Mouse (Mus musculus) midbrain, embryonic 13.5 days (tissue): Measurements from ENCODE around the gene Pcid2. TPM values are rescaled to one million over a fixed set of nuclear protein-coding genes. Genes with fewer than 3 reads are reported as not detected.
A peak's percentile ranks its signal among the peaks of the same experiment; 100 is the strongest.
"Not testable (repeated sequence)": the region's sequence is repeated elsewhere in the genome, so short reads cannot be mapped to it uniquely, and the experiment has no call there.

Source experiments
- ATAC-seq: fragments of 200-750 bp; cut with Nextera tagmentation; 2 replicates; pipeline ENCODE4 v1.8.0; 2017; ENCODE audit warnings: mild to moderate bottlenecking, moderate TSS enrichment, moderate library complexity
- H3K27ac ChIP-seq: fragments of 300-500 bp; sonication (generic); 2 replicates; pipeline ENCODE4 v1.5.1; 2015; ENCODE audit warnings: inconsistent platforms, mild to moderate bottlenecking, moderate library complexity
- H3K27me3 ChIP-seq: fragments of 300-500 bp; sonication (generic); 2 replicates; pipeline ENCODE4 v1.6.1; 2015; ENCODE audit warnings: mild to moderate bottlenecking, inconsistent platforms
- H3K36me3 ChIP-seq: fragments of 300-500 bp; sonication (generic); 2 replicates; pipeline ENCODE4 v1.6.1; 2015; ENCODE audit warnings: mild to moderate bottlenecking, inconsistent platforms
- H3K4me1 ChIP-seq: fragments of 300-500 bp; sonication (generic); replicated peaks from 2 replicates; pipeline ENCODE4 v1.6.1; 2015; ENCODE audit warnings: inconsistent platforms
- H3K4me2 ChIP-seq: fragments of 300-500 bp; sonication (generic); replicated peaks from 2 replicates; pipeline ENCODE4 v1.6.1; 2015; ENCODE audit warnings: moderate library complexity, mild to moderate bottlenecking, inconsistent platforms
- H3K4me3 ChIP-seq: fragments of 300-500 bp; sonication (generic); replicated peaks from 2 replicates; pipeline ENCODE4 v1.5.1; 2015; ENCODE audit warnings: mild to moderate bottlenecking, inconsistent platforms
- H3K9ac ChIP-seq: fragments of 300-500 bp; sonication (generic); replicated peaks from 2 replicates; pipeline ENCODE4 v1.6.1; 2015; ENCODE audit warnings: mild to moderate bottlenecking, inconsistent platforms
- H3K9me3 ChIP-seq: fragments of 300-500 bp; sonication (generic); 2 replicates; pipeline ENCODE4 v1.6.1; 2016; ENCODE audit warnings: mild to moderate bottlenecking, inconsistent platforms
- WGBS: fragments of 180-500 bp; shearing (Covaris S2); methylation state at CpG from one replicate; pipeline ENCODE4 v1.1.7; 2015; 5-methylcytosine and 5-hydroxymethylcytosine counted together
- polyA plus RNA-seq: library from polyadenylated mRNA; unstranded; fragments of >200 nt; fragmentation: Nextera tagmentation; extraction: Ambion mirVana; gene quantifications from 2 replicates; pipeline ENCODE4 v1.2.1, GENCODE M21; 2015

Pcid2 gene
- polyA plus RNA-seq, 1 experiment from 2014 or later, result 49.2 TPM

GRCm38 (mm10) chr8:13118516-13118915 lies 13.3 kb upstream of the Pcid2 start:
- no peaks in the 10 kb centered on the region for H3K27me3 ChIP-seq
- WGBS, result 89% methylated on average over 3 of the region's 3 CpGs
- H3K9me3 ChIP-seq, result no peaks in the 10 kb centered on the region
- ATAC-seq, result no peak
- H3K4me2 ChIP-seq, result no peak overlapping the region
- H3K9ac ChIP-seq, result no peak overlapping the region
- H3K27ac ChIP-seq, result no peak overlapping the region
- H3K4me1 ChIP-seq, result no peaks in the 10 kb centered on the region; the same call in 1 of the 2 replicates
- H3K36me3 ChIP-seq, result peaks cover 48% of the 10 kb centered on the region
- H3K4me3 ChIP-seq, result no peak overlapping the region

DNA sequence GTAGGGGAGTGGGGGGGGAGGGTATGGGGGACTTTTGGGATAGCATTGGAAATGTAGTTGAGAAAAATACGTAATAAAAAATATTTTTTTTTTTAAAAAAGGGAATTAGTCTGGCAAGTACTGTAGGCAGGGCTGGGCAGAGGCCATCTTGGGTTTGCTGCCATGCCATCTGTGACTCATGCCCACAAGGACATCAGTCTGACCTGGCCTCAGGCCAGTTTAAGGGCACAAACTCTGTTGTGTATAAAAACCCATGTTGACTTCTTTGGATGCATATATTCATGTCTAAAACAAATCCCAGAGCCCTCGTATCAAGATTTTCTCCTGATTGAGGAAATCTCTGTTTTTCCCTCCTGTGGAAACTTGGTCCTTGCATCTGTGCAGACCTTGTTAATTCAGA lies 11.8 kb upstream of the Pcid2 start:
- Histone ChIP-seq H3K9me3 (no peaks in the 10 kb centered on the region), H3K4me1 (no peaks in the 10 kb centered on the region; the same call in 1 of the 2 replicates), H3K4me2 (no peak overlapping the region), H3K27ac (no peak overlapping the region), H3K27me3 (no peaks in the 10 kb centered on the region), H3K9ac (no peak overlapping the region), H3K4me3 (no peak overlapping the region), H3K36me3 (peaks cover 40% of the 10 kb centered on the region)
- ATAC-seq, result no peak
- WGBS, result 90% methylated on average over 2 of the region's 2 CpGs

DNA sequence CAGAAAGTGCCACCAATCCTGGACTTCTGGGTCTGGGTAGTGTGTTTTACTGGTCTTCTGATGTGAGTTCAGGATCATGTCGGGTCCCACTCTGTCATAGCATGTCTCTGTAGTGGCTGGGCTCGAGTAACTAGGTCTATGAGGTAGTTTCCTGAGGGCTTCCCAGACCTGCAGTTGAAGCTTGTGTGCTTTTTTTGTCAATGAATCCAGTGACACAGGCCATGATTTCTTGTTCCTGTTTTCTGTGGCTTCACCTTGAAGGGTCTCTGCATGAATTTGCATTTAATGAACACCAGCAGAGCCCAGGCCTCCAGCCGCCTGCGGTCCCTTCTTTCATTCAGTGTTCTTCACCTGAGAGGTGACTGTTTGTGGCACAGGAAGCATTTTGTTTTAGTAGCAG lies 8.0 kb upstream of the Pcid2 start:
- 89% methylated on average over 4 of the region's 4 CpGs for WGBS
- no peak for ATAC-seq
- H3K4me1 ChIP-seq, result peaks cover 9% of the 10 kb centered on the region
- no peak overlapping the region for H3K4me2 ChIP-seq
- H3K4me3 ChIP-seq, result no peak overlapping the region
- H3K9me3 ChIP-seq, result no peaks in the 10 kb centered on the region
- H3K27me3 ChIP-seq, result no peaks in the 10 kb centered on the region
- H3K27ac ChIP-seq, result no peak overlapping the region
- H3K9ac ChIP-seq, result no peak overlapping the region
- peaks cover 22% of the 10 kb centered on the region for H3K36me3 ChIP-seq

- H3K36me3 ChIP-seq, result peaks cover 22% of the 10 kb centered on the region
- ATAC-seq, result no peak
- H3K4me1 ChIP-seq, result peaks cover 17% of the 10 kb centered on the region
- no peaks in the 10 kb centered on the region for H3K27me3 ChIP-seq
- WGBS, result 87% methylated on average over 11 of the region's 11 CpGs
- no peak overlapping the region for H3K27ac ChIP-seq
- no peak overlapping the region for H3K9ac ChIP-seq
- H3K4me2 ChIP-seq, result no peak overlapping the region
- no peaks in the 10 kb centered on the region for H3K9me3 ChIP-seq
- H3K4me3 ChIP-seq, result no peak overlapping the region
Observed at GRCm38 (mm10) chr8:13111917-13112316, 6.7 kb upstream of the Pcid2 start.

- Histone ChIP-seq H3K27ac (no peak overlapping the region), H3K4me2 (no peak overlapping the region), H3K4me1 (peaks cover 26% of the 10 kb centered on the region), H3K4me3 (no peak overlapping the region), H3K9me3 (no peaks in the 10 kb centered on the region), H3K9ac (no peak overlapping the region), H3K36me3 (peaks cover 12% of the 10 kb centered on the region; the same call in 1 of the 2 replicates), H3K27me3 (no peaks in the 10 kb centered on the region)
- 94% methylated on average over 1 of the region's 1 CpGs for WGBS
- no peak for ATAC-seq
Observed at GRCm38 (mm10) chr8:13109416-13109960, 4.2 kb upstream of the Pcid2 start.

- 94% methylated on average over 8 of the region's 8 CpGs for WGBS
- Histone ChIP-seq H3K27me3 (no peaks in the 10 kb centered on the region), H3K27ac (no peak overlapping the region)
Observed at GRCm38 (mm10) chr8:13108967-13109366, 3.7 kb upstream of the Pcid2 start.

DNA sequence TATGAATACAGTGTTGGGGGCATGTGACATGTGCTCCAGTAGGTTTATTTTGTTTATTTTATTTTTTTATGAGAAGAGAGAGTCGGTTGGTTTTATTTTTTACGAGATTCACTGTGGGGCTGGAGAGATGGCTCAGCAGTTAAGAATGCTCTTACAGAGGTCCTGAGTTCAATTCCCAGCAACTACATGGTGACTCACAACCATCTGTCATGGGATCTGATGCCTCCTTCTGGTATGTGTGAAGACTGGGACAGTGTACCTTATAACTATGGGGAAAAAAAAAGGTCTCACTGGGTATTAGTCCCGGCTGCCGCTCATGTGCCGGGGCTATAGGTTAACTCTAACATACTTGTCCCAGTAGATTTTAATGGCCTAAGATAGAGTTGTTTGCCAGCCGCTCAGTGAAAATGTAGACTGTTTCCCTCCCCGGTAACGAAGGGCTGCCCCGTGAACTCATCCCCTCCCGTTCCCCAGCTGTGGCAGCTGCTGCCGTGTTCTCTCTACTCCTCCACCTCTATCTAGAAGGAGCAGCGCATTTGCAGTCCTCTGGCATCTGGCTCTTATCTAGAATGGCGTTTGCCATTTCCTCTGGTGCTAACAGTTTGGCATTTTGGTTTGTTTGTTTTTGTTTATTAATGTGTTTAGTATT lies 2.9 kb upstream of the Pcid2 start:
- Histone ChIP-seq H3K9me3 (no peaks in the 10 kb centered on the region), H3K9ac (no peak overlapping the region), H3K36me3 (peaks cover 6% of the 10 kb centered on the region; the same call in 1 of the 2 replicates), H3K4me1 (peaks cover 36% of the 10 kb centered on the region), H3K27me3 (no peaks in the 10 kb centered on the region), H3K4me3 (no peak overlapping the region), H3K4me2 (no peak overlapping the region), H3K27ac (no peak overlapping the region)
- 92% methylated on average over 13 of the region's 13 CpGs for WGBS
- no peak for ATAC-seq

More at GRCm38 (mm10) chr8:13108967-13109366, 3.7 kb upstream of the Pcid2 start:
- Histone ChIP-seq H3K4me2 (no peak overlapping the region), H3K9me3 (no peaks in the 10 kb centered on the region), H3K4me3 (no peak overlapping the region), H3K9ac (no peak overlapping the region), H3K36me3 (peaks cover 12% of the 10 kb centered on the region; the same call in 1 of the 2 replicates), H3K4me1 (peaks cover 29% of the 10 kb centered on the region)
- no peak for ATAC-seq

DNA sequence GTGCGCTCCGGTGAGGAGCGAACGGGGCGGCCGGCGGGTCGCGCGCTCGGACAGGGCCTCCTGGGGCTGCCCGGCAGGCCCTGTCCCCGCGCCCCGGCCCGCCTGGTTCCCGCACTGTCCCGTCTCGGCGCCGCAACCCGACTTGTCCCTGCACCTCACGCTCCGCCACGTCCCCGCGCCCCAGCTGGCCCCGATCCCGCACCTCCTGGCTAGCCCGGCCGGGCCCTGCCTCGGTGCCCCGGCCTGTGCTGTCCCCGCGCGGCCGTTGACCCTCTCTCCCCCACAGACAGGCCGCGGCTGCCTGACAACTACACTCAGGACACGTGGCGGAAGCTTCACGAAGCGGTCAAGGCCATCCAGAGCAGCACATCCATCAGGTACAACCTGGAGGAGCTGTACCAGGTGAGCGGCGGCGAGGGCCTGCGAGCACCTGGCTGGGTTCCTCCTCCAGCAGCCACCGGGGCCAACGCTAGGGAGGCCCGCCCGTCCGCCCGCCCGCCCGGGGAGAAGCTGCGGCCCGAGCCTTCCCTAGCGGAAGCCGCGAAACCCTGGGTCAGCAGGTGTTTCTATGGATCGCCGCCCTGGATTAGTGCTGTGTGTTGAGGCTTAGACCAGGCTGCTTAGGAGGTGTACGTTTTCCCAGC lies 771 bp upstream of the Pcid2 start:
- Histone ChIP-seq H3K9me3 (no peaks in the 10 kb centered on the region), H3K4me2 (peak overlapping the region; percentile 86), H3K27me3 (no peaks in the 10 kb centered on the region), H3K36me3 (peaks cover 12% of the 10 kb centered on the region; the same call in 1 of the 2 replicates), H3K27ac (peak overlapping the region; percentile 94), H3K4me1 (peaks cover 35% of the 10 kb centered on the region), H3K4me3 (peak overlapping the region; percentile 97), H3K9ac (peak overlapping the region; percentile 96)
- under 1% methylated on average over 60 of the region's 63 CpGs for WGBS
- peak; percentile 68 for ATAC-seq

DNA sequence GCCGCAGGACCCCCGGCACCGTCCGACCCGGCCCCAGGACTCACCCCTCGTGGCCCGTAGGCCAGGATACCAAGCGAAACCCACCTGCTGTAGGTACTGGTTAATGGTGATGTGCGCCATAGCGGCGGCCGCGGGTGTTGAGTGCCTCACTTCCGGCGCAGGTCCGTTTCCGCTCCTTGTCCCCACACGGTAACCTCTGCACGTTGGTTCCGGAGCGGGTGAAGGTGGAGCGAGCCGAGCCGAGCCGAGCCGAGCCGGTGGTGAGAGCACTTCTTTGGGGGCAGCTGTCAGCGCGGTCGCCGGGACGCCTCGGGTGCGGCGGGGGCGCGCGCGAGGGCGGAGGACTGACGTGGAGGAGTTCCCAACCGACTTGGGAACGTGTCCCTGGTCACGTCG lies 570 bp downstream of the Pcid2 start:
- Histone ChIP-seq H3K27ac (peak overlapping the region; percentile 94), H3K4me2 (peak overlapping the region; percentile 86), H3K9me3 (no peaks in the 10 kb centered on the region), H3K4me1 (peaks cover 28% of the 10 kb centered on the region), H3K9ac (peak overlapping the region; percentile 93), H3K4me3 (peak overlapping the region; percentile 97), H3K27me3 (no peaks in the 10 kb centered on the region), H3K36me3 (peaks cover 19% of the 10 kb centered on the region)
- under 1% methylated on average over 45 of the region's 45 CpGs for WGBS
- ATAC-seq, result peak; percentile 80

- Histone ChIP-seq H3K27ac (no peak overlapping the region), H3K9ac (no peak overlapping the region), H3K36me3 (peaks cover 99% of the 10 kb centered on the region), H3K4me2 (no peak overlapping the region), H3K27me3 (no peaks in the 10 kb centered on the region), H3K4me1 (no peaks in the 10 kb centered on the region), H3K4me3 (no peak overlapping the region), H3K9me3 (no peaks in the 10 kb centered on the region)
- ATAC-seq, result no peak
- 87% methylated on average over 7 of the region's 7 CpGs for WGBS
Observed at GRCm38 (mm10) chr8:13077542-13077941, 27.7 kb downstream of the Pcid2 start.

- not testable (repeated sequence) for H3K9me3 ChIP-seq, H3K27ac ChIP-seq, H3K4me2 ChIP-seq, ATAC-seq, H3K27me3 ChIP-seq, H3K4me1 ChIP-seq, H3K9ac ChIP-seq, H3K4me3 ChIP-seq
- peaks cover 83% of the 10 kb centered on the region for H3K36me3 ChIP-seq
- 100% methylated on average over 1 of the region's 1 CpGs for WGBS
Observed at GRCm38 (mm10) chr8:13075579-13075978, 29.7 kb downstream of the Pcid2 start.

DNA sequence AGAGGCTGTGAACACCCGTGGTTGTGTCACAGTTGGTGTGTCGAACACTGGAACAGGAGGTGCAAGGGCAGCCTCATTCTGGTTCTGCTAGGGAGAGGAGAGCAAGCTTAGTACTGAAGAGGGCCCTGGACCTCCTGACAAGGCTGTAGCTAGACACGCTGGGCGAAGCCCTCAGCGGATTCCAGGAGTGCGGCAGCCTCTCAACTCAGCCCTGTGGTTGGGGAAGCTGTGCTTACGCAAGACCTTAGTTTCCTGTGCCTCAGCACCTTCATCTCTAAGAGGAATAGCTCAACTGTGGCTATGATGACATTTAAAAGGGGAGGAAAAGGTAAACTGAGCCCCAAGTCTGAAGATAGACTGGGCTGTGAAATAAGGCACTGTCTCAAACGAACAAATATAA lies 30.2 kb downstream of the Pcid2 start:
- 96% methylated on average over 8 of the region's 8 CpGs for WGBS
- ATAC-seq, result no peak
- Histone ChIP-seq H3K4me2 (no peak overlapping the region), H3K27me3 (no peaks in the 10 kb centered on the region), H3K4me3 (no peak overlapping the region), H3K4me1 (no peaks in the 10 kb centered on the region), H3K9me3 (no peaks in the 10 kb centered on the region), H3K36me3 (peaks cover 78% of the 10 kb centered on the region), H3K9ac (no peak overlapping the region), H3K27ac (no peak overlapping the region)
